Mouse (Mus musculus) heart, adult 2 months (tissue): Measurements from ENCODE around the gene Bco2.

Experiments used
- CTCF ChIP-seq: fragments of 200-600 bp; IDR thresholded peaks from 2 replicates; pipeline ENCODE4 v1.8.1; 2022; ENCODE audit warnings: antibody characterized with exemption, mild to moderate bottlenecking, moderate library complexity
- EP300 ChIP-seq: fragments of 200-500 bp; IDR thresholded peaks from 2 replicates; pipeline ENCODE4 v1.6.1; 2011; ENCODE audit warnings: low read depth, low read length, control low read depth; ENCODE audit not compliant: insufficient read depth
- POLR2A ChIP-seq: fragments of 200-500 bp; IDR thresholded peaks from 2 replicates; pipeline ENCODE4 v1.6.1; 2011; ENCODE audit warnings: mild to moderate bottlenecking, low read depth, low read length, control low read depth; ENCODE audit not compliant: insufficient read depth

DNA sequence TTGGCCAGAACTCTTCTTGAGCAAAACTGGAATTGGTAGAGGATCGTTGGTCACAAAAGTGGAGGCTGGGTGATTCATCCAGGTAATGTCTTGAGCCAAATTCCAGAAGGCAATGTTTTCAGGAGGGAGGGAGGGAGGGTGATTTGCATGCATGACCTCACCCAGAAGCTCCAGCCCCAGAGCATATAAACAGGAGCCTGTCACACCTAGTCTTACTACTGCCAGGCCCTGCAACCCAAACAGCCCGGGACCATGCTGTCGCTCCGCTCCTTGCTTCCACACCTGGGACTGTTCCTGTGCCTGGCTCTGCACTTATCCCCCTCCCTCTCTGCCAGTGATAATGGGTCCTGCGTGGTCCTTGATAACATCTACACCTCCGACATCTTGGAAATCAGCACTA is 60.7 kb downstream of the Bco2 start, which contains the start of gene Plet1:
- TF ChIP-seq CTCF (no peak), EP300 (no peak), POLR2A (no peak)
